Mouse (Mus musculus) embryo, embryonic 10 days (tissue): ENCODE results near the gene Oaz3.
A peak's percentile ranks its signal among the peaks of the same experiment; 100 is the strongest.

Experiments
- DNase-seq: peaks from one replicate; pipeline ENCODE4 v3.0.0-alpha.2; 2015; ENCODE audit warnings: low spot score

Gene Oaz3

DNA sequence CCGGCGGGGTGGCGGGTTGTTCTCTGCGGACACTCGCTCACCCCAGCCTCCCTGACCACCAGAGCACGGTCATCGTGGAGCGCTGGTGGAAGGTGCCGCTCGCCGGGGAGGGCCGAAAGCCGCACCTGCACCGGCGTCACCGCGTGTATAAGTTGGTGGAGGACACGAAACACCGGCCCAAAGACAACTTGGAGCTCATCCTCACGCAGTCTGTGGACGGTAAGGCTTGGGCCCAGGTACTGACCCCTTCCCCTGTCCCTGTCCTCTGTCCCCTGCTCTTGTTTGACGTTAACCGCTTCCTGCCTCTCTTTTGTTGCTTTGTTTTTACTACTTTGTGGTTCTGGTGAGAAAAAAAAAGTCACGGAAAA, at the start of gene Oaz3:
Gene Oaz3, minus strand, starts transcription at position 319 of the 368 bp plus-strand sequence.
- no peak for DNase-seq

DNA sequence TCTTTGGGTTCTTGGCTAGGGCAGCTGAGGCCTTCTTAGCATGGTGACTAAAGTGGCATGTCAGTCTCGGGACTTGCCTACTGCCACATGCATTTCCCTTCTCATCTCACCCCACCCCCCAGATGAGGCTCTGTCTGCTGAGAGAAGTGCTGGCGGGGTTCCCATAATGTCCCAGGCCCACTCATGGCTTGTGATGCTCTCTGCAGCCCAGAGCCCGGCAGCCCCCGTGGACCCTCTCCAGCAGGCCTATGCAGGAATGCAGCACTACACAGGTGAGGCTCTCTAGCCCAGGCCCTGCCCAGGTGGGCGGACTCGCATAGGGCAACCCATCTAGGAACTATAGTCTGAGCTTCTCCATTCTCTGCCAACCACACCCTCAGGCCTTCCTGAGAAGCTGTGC, 43.9 kb upstream of the Oaz3 start:
- DNase-seq = no peak

DNA sequence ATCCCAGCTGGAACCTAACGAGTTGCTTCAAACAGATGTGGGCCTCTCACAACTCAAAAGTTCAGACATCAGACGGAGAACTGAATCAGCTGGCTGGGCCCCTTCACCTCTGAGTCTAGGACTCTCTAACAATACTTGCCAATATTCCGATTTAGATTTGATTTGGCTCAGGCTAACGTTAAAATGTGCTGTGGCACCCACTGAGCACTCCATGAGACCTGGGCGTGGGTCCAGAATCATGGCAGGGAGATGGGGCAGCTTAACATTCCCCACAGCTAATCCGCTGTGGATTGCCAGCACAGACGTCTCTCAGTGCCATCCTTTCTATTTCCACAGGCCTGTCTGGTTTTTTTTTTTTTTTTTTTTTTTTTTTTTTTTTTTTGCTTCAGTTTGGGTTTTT, 42.2 kb upstream of the Oaz3 start:
- DNase-seq = no peak

DNA sequence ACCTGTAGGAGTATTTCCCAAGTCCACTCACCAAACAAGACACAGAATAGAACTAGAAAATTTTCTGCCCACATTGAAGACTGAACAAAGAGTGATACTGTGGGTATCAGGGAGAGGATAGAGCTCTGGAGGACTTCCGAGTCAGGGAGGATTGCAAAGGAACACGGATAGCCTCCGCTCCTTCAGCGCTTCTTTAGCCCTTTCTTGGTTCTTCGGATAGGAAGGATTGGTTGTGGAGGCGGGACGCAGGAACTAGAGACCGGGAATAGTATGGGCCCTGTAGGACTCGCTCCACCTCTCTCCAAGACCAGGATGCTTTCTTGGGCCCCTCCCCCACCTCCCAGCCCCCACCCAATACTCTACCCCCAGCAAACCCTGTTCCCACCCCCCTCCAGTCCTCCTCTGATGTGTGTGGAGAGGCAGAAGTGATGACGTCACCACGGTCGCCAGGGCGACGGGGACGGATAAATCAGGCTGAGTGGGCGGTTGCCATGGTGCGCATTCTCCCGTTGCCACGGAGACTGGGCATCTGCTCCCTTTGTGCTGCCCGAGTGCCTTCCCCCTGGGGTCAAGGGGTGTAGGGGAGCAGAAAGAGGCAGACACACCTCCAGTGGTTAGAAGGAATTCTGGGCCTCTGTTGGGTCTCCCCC, 40.2 kb upstream of the Oaz3 start:
- DNase-seq = peak; percentile 96

DNA sequence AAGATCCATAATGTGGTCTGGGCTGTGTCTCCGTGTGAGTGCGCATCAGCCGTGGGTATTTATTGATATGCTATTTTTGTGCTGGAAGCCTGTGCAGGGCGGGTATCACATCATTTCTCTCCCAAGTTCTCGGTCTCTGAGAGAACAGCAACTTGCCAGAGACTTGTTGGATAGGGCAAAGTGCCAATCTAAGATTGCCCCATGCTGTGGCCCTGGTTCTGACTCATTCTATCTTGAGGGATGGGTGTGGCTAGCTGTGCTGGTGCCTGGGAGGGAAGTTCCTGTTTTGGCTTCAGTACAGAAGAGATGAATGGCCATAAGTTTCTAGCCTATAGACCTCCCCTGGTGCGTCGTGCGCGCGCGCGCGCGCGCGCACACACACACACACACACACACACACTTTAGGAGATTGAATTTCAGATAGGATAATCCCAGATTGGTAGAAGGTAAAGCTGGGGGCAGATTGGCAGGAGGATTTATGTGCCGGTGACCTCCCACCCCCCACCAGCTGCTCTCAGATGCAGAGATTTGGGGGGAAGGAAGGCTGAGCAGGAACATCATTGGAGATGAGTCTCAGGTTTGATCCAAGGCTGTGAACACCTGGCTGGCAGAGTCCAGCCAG, 39.2 kb upstream of the Oaz3 start:
- no peak for DNase-seq

DNA sequence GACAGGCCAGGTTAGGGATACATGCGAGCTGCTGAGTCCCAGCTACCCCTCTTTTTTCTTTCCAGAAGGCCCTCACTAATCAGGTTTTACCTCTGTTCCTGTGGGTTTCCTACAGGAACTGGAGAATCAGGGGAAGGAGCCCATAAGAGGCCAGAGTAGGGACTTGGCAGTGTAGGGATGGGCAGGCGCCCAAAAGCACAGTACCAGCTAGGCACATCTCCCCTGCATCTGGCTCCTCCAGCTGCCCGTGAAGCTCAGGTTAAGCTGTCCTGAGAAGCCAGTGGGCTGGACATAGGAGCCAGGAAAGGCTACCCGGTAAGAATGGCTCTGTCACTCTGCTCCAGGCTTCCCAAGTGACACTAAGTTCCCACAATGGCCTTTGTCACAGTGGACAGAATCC, 37.7 kb upstream of the Oaz3 start:
- DNase-seq = no peak

DNA sequence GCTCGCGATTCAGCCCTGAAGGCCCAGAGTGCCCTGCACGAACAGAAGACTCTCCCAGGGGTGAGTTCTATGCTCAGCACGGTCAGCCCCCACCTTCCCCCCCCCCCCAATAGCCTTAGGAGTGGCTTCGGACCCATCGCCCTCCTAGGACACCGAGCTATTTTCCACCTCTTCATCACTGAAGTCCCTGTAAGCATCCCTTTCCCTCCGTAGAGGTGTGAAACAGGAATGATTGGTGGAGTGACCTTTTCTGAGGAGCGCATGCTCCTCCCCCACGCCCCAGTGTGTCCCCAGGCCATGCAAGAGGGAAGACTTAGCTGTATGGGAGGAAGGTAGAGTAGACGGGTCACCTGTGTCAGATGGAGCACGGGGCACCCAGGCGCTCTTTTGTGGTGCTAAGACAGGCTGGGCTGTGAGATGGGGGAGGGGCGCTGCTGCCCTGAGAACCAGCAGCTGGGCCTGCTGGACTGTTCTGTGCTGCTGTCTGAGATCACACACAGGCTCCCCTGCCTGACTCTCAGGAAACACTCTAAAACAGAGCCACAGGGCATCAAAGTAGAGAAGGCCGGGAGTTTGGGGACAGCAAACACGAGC, 36.7 kb upstream of the Oaz3 start, which contains the start of gene Riiad1:
Gene Riiad1, minus strand, starts transcription at position 51 of the 594 bp plus-strand sequence.
- DNase-seq = peak; percentile 29

DNA sequence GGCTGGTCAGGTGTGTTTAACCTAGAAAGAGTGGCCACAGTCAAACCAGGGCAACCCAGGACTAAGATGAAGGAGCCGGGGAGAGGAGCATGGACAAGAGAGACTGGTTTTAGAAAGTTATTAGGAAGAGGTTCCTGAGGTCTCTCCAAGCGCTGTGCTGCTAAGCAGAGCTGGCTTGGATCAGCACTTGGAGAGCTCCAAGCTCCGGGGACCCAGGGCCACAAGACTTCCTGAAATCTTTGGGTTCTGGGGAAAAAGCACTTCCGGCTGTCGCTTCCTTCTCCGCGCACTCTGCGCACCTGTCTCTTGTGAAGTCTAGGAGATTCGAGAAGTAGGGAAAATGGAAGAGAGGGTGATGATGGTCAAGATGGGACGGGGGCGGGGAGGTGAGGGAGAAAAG, 35.8 kb upstream of the Oaz3 start:
- DNase-seq = peak; percentile 61

DNA sequence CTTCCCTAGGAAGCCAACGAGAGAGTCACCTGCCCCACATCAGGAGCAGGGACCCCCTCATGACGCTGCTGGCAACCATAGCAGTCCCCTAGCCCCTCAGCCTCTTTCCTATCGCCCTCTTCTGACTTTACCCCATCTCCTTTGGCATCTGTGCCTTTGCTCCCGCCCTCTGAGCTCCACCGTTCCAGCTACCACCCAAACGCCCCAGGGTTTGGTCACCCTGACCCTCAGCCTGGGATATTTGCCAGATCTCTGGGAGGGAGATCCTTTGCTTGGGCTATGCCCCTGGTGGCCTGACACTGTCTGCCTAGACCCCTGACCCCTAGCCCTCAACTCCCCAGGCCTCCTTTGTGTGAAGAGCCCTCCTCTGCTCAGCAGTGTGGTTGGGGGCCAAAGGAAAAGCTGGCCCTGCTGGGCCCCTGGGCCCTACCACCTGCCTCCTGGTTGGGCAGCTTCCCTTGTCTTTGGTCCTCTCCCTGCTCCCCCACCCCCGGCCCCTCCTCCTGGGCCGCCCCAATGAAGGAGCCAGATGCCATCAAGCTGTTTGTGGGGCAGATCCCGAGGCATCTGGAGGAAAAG, 35.0 kb upstream of the Oaz3 start:
- no peak for DNase-seq

DNA sequence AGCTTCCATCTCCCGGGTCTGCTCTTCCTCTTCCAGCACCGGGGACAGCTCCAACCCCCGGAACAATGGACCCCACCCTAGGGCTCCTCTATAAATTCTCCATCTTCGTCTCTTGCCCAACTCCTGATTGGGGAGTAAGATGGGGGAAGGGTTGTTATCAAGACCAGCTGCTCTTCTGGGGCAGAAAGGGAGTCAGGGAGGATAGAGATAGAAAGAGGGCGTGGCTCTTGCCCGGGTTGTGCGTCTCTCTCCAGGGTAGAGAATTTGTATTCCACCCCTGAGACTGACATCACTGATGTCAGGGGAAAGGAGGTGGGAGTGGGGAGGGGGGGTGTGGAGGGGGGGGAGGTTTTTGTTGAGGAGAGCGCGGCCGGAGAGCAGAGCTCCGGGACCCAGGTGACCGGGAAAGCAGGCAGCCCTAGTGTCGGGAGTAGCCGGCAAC, 34.3 kb upstream of the Oaz3 start, which contains the start of gene Celf3:
Gene Celf3, plus strand, starts transcription at position 315 of the 442 bp plus-strand sequence.
- DNase-seq = peak; percentile 49

DNA sequence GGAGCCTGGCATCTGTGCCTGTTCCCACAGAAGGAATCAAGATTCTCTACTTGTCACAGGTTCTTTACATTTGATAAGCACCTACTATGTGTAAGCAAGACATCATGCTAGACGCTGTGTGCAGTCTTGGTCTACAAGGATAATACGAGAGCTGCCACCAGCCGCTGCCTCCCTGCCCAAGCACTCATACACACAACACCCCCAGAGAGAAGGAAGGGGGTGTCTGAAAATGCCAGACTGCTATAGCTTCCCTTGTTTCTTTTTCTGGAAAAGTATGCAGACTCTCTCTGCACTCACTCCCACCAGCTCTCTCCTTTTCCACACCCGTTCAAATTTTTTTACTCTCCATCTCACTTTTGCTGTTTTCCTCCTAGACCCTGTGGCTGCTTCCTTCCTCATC, 33.7 kb upstream of the Oaz3 start:
- DNase-seq = no peak

DNA sequence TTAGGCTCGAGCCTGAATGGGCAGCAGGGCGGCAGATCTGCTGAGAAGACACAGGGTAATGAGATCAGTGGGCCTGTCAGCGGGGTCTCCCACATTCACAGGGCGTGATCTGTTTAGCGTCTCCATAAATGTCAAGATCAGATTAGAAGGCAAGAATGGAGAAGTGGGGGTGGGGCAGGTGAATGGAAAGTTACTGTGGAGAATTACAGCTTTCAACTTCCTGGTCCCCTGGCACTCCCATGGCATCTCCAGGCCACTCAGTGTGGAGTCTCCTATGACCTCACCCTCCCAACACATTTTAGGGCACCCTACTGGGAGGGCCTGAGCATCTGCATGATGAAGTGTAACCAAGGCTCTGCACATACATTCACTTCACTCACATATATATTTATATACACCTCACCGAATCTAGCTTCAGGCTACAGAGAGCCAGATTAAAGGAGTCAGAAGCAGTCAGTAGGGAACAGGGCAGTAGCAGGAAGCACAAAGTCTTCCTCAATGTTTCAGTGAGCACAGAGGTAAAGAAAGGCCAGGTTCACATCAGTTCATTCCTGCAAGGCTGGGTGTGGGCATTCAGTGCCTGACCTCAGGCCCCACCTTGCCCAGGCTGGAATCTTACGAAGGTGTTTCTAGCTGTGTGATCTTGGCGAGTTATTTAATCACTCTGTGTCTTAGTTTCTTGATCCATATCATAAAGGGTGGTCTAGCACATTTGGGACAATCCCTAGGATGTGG, 32.8 kb upstream of the Oaz3 start:
- peak; percentile 39 for DNase-seq

DNA sequence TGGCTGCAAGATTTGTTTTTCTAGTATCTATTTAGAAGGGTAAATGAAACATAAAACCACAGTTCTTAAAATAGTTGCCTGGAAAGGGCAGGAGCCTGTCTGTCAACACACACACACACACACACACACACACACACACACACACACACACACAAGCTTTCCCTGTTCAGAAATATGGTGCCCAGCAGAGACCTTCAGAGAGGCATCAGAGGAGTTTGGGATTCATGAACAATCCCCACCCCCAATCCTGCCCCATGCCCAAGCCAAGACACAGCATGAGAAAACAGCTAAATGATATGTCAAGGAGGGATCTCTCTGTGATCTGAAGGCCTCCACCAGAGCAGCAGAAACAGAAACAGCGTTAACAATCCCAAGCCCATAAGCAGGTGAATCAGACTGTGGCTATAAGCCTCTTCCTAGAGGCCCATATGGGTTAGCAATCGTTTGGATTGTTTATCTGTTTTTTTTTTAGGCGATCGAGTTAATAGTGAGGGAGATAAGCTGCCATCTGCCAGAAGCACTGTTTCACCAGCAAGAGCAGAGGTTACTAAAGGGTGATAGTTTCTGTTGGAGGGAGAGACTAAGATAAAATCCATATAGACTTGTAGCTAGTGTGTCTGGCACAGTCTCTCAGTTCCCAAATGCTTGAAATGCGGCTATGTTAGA, 30.0 kb upstream of the Oaz3 start:
- DNase-seq = no peak

DNA sequence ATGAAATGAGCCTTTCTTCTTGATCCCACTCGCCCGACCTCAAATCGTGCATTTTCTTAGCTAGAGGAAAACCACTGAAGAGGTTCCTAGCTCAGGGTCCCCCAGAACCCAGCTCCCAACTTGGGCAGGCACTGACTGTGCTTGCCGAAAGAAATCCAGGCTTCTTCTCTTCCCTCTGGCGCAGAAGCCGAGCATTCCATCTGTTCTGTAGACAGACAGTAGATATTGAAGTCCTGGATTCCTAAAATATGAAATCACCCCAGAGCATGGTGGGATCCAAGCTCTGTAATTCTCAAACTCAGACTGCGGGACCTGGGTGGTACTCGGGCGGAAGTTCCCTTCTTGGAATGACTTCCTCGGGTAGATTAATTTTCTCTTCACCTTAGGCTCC, 29.4 kb upstream of the Oaz3 start:
- no peak for DNase-seq

DNA sequence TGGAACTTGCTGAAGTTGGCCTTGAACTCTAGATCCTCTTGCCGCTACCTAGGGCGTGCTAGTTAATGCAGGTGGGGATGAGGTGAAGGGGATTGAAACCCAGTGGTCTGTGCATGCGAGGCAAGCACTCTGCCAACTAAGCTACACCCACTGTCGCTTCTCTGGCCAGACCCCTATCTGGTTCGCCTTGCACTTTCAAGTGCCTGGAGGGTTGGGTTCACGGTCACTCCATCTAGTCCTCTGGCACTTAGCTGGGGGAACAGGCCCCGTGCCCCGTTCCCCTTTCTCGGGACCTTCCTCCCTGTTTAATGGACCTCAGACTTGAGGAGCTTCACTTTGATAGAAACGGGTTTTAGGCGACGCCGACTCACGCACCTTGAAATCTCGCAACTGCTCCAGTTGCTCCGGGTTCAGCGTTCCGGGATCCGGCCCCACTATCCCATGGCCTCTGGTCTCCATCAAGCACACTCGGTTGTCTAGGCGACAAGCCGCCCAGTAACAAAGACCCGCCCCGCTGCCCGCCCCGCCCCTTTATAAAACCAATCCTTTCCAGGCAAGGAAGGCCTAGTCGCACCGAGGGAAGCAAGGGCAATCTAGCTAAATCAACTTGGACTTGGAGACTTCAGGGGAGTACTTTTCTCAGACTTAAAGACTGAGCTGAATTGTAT, 28.9 kb upstream of the Oaz3 start:
- DNase-seq = peak; percentile 81

DNA sequence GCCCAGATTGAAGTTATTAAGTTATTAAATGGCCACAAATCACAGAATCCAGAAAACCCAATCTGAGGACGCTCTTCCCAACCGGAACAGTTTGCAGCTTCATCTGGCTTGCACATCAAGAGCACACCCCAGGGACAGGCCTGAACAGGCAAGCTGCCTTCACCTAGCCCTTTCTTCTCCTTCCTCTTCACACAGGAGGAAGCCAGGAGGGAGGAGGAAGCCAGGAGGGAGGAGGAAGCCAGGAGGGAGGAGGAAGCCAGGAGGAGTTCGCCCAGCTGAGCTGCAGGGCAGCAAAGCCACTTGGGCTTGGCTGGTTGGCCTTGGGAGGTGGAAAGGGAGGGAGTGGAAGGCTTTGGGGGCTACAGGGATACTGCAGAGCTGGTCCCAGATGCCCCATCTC, 25.2 kb upstream of the Oaz3 start:
- no peak for DNase-seq

DNA sequence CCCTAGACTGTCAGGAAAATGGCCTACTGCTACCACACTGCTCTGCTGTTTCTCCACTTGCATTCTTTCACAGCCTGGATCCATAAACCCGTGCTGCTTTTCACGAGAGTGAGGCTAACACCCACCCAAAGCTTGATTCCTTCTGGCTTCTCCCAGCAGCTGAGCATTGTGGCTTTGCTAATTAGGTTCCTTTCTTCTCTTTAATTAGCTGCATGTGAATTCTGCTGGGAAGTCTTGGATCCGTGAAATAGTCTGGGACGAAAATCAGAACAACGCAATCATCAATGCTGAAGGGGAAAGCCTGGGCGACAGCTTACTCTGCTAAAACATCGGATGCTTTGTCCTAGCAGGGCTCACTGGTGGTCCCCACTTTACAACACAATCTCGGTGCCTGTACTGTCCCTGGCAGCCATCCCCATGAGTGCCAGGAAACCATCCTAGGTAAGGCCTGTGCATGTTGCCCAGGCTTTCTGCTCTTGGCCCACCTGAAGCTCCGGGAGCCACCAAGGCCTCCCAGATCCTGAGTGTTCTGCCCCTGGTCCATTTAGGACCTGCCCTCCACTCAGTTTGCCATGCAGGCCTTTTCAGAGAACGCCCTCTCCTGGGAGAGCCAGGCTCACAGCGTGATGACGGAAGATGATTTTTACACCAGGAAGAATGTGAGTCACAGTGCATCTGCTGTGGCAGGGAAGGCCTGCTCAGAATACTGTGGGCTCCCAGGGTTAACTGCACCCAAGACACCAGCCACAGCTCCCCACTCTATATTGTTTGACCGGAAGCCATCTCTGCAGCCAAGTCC, 22.1 kb upstream of the Oaz3 start:
- DNase-seq = no peak

DNA sequence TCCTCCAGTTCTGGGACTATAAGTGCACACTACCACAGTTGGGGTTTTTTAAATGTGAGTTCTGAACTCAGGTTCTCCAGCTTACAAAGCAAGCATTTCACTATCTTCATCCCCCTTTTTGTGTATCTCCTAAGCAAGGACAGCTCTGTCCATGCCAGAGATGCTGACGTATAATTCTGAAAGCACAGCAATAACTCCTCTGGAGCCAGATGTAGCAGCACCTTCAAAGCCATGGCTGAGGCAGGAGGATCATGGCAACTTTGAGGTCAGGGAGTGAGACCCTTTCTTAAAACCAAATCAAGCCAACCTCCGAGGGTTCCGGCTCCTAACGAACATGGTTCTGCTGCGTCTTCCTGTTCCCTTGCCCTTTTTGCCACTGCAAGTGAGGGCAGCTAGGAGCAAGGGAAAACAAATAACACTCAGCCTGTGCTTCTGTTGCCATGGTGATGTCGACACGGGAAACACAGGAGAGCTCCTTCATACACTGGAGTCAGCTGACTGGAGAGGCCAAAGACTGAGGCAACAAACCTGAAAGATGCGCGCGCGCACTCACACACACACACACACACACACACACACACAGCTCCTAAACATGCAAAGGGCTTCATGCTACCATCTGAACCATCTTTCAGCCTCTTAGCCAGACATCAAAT, 20.3 kb upstream of the Oaz3 start:
- peak; percentile 70 for DNase-seq

DNA sequence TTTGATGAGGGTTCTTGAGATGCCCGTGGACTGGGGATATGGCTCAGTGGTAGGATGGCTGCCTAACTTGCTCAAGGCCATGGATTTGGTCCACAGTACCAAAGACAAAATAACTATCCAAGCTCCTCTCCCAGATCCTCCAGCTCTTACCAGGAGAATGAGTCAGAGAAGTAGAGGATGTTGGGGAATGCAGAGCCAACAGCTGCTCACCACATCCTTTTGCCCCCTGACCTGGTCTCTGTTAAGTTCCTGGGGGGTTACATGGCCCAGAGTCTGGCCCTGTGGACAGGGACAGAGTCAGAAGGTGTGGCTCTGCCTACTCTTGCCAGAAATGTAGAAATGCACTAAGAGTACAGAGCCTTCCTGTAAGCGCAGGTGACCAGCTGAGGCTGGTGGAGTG, 16.1 kb upstream of the Oaz3 start:
- no peak for DNase-seq

DNA sequence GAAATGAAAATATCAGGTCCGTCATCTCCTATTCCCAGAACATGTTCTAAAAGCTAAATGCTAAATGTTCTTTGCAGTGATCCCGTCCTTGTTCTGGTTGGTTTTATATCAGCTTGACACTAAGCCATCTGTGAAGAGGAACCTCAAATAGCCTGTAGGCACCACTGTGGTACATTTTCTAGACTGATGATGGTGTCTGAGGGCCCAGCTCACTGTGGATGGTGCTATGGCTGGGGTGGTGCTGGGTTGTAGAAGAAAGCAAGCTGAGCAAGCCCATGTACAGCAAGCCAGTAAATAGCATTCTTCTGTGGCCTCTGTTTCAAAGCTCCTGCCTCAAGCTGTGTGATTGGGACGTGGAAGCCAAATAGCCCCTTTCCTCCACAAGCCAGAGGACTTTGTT, 13.3 kb upstream of the Oaz3 start:
- no peak for DNase-seq
